Comparison of ENCODE assay signal across 11 mouse cellular contexts in genomic region chr1:39805243-39805979, GRCm38 (mm10). TPM values are rescaled to one million over a fixed set of nuclear protein-coding genes. Genes with fewer than 3 reads are reported as not detected.
DNase-seq lines count a peak whose midpoint lies in the region; ATAC-seq lines count a peak whose summit lies in the region.
"Had no signal": no experiment of that assay in that cellular context is flagged by ENCODE, and none has a peak within 500 bp of the region (broad histone marks: within the 10 kb centered on the region; RNA-seq: fewer than 3 reads in every experiment).

Gene Gm3646, minus strand, starts transcription at chr1:39805332.

- peaks cover 15% of the 10 kb centered on the region for H3K4me1 ChIP-seq in forebrain, embryonic 16.5 days (replicated peaks; ENCODE audit: control insufficient read depth, insufficient read depth, low read length)
- H3K4me1 ChIP-seq in forebrain, embryonic 12.5 days: 0 out of 2 replicates have a peak, but pooled peaks cover 5% of the 10 kb centered on the region
- H3K4me1 ChIP-seq in heart, embryonic 10.5 days: peaks cover 15% of the 10 kb centered on the region
- no peaks in the 10 kb centered on the region for H3K4me1 ChIP-seq in stomach, embryonic 15.5 days
- H3K4me1 ChIP-seq: liver, embryonic 13.5 days had no signal

- peak; percentile 55 for DNase-seq in ovary, adult 18-20 months (ENCODE audit: low spot score)
- DNase-seq in ovary, postnatal 14 days (ENCODE audit: low spot score): no peak
- DNase-seq in heart, embryonic 10.5 days (ENCODE audit: low spot score): no peak
- no peak for DNase-seq in thymus, postnatal 0 days (ENCODE audit: low spot score)
- no peak for DNase-seq in layer of hippocampus, adult 8-10 months (ENCODE audit: low spot score in 2 of 2)
- DNase-seq: liver, embryonic 13.5 days; right cerebral cortex, postnatal 25 days had no signal

- WGBS in forebrain, embryonic 16.5 days: 45% methylated on average over 4 of the region's 4 CpGs
- WGBS in forebrain, embryonic 12.5 days: 75% methylated on average over 4 of the region's 4 CpGs
- WGBS in heart, embryonic 10.5 days: 73% methylated on average over 4 of the region's 4 CpGs
- WGBS in stomach, embryonic 15.5 days: 60% methylated on average over 4 of the region's 4 CpGs

- no peak within 1 kb of the TSS for H3K4me3 ChIP-seq in forebrain, embryonic 16.5 days (replicated peaks; ENCODE audit: low read length)
- no peak within 1 kb of the TSS for H3K4me3 ChIP-seq in forebrain, embryonic 12.5 days (replicated peaks)
- H3K4me3 ChIP-seq in heart, embryonic 10.5 days: no peak within 1 kb of the TSS
- no peak within 1 kb of the TSS for H3K4me3 ChIP-seq in stomach, embryonic 15.5 days (replicated peaks)
- H3K4me3 ChIP-seq: liver, embryonic 13.5 days had no signal

- H3K9me3 ChIP-seq in forebrain, embryonic 16.5 days (ENCODE audit: control insufficient read depth, low read length): no peaks in the 10 kb centered on the region
- no peaks in the 10 kb centered on the region for H3K9me3 ChIP-seq in forebrain, embryonic 12.5 days
- no peaks in the 10 kb centered on the region for H3K9me3 ChIP-seq in heart, embryonic 10.5 days
- H3K9me3 ChIP-seq in stomach, embryonic 15.5 days: no peaks in the 10 kb centered on the region
- H3K9me3 ChIP-seq: liver, embryonic 13.5 days had no signal

- H3K27me3 ChIP-seq in forebrain, embryonic 16.5 days (replicated peaks; ENCODE audit: control insufficient read depth, insufficient read depth, low read length): no peaks in the 10 kb centered on the region
- no peaks in the 10 kb centered on the region for H3K27me3 ChIP-seq in forebrain, embryonic 12.5 days
- no peaks in the 10 kb centered on the region for H3K27me3 ChIP-seq in heart, embryonic 10.5 days (ENCODE audit: insufficient read depth, poor library complexity, severe bottlenecking)
- no peaks in the 10 kb centered on the region for H3K27me3 ChIP-seq in stomach, embryonic 15.5 days (replicated peaks)
- H3K27me3 ChIP-seq: liver, embryonic 13.5 days had no signal

- H3K4me2 ChIP-seq in forebrain, embryonic 16.5 days (ENCODE audit: low read length): no peak within 1 kb of the TSS
- H3K4me2 ChIP-seq in forebrain, embryonic 12.5 days: no peak within 1 kb of the TSS
- no peak within 1 kb of the TSS for H3K4me2 ChIP-seq in stomach, embryonic 15.5 days
- H3K4me2 ChIP-seq: liver, embryonic 13.5 days had no signal

- peak; percentile 52 for ATAC-seq in forebrain, embryonic 16.5 days
- no peak for ATAC-seq in forebrain, embryonic 12.5 days (ENCODE audit: low FRiP score)
- ATAC-seq in stomach, embryonic 15.5 days (ENCODE audit: insufficient read depth, low FRiP score, low read depth): no peak; the same call in 1 of the 2 replicates

- H3K27ac ChIP-seq in forebrain, embryonic 16.5 days (ENCODE audit: low read length): no peak within 1 kb of the TSS
- no peak within 1 kb of the TSS for H3K27ac ChIP-seq in forebrain, embryonic 12.5 days
- peak within 1 kb of the TSS; percentile 81 for H3K27ac ChIP-seq in heart, embryonic 10.5 days
- H3K27ac ChIP-seq in stomach, embryonic 15.5 days: peak within 1 kb of the TSS; percentile 63
- H3K27ac ChIP-seq: liver, embryonic 13.5 days had no signal

- H3K36me3 ChIP-seq in forebrain, embryonic 16.5 days (ENCODE audit: control insufficient read depth, insufficient read depth): no peaks in the 10 kb centered on the region
- no peaks in the 10 kb centered on the region for H3K36me3 ChIP-seq in forebrain, embryonic 12.5 days (replicated peaks)
- H3K36me3 ChIP-seq in heart, embryonic 10.5 days: no peaks in the 10 kb centered on the region
- no peaks in the 10 kb centered on the region for H3K36me3 ChIP-seq in stomach, embryonic 15.5 days
- H3K36me3 ChIP-seq: liver, embryonic 13.5 days had no signal

- no peak within 1 kb of the TSS for H3K9ac ChIP-seq in forebrain, embryonic 16.5 days (replicated peaks; ENCODE audit: low read depth, low read length)
- H3K9ac ChIP-seq in forebrain, embryonic 12.5 days: no peak within 1 kb of the TSS
- no peak within 1 kb of the TSS for H3K9ac ChIP-seq in stomach, embryonic 15.5 days
- H3K9ac ChIP-seq: liver, embryonic 13.5 days had no signal

RNA-seq across cellular contexts. Expression of gene Gm3646, which starts in this region (rescaled TPM):
- not detected in 2 replicates for polyA plus RNA-seq in forebrain, embryonic 16.5 days (2015; fragmentation: Nextera tagmentation; extraction: Ambion mirVana)
- not detected in 2 replicates for polyA plus RNA-seq in forebrain, embryonic 12.5 days (2016; fragmentation: Nextera tagmentation; extraction: Ambion mirVana)
- polyA plus RNA-seq in heart, embryonic 10.5 days (2016; fragmentation: Nextera tagmentation; extraction: Ambion mirVana): 0.63 and 1.2 TPM in 2 replicates
- polyA plus RNA-seq in stomach, embryonic 15.5 days (2015; fragmentation: Nextera tagmentation; extraction: Ambion mirVana): 0.63 TPM in 1 of 2 replicates, not detected in the other
- not detected in 2 replicates for polyA plus RNA-seq in thymus, postnatal 0 days (2015; fragmentation: Nextera tagmentation; extraction: Ambion mirVana)
- total RNA-seq in layer of hippocampus, adult 8-10 months (2022): not detected
- total RNA-seq: gastrocnemius, adult 8-10 months had no signal
- polyA plus RNA-seq: liver, embryonic 13.5 days had no signal

Comparison
In these comparisons a context has a peak if more than half of its experiments do, and no peak if none do; other contexts are left out.
1. Peak in ATAC-seq in forebrain, embryonic 16.5 days; RNA of the gene not detected or under 1 TPM.
2. H3K27ac ChIP-seq: peak in heart, embryonic 10.5 days (single experiment) and stomach, embryonic 15.5 days (single experiment); none in forebrain, embryonic 16.5 days (single experiment) and forebrain, embryonic 12.5 days (single experiment).